29 mouse cellular contexts compared by ENCODE assay signal in the genomic region with DNA sequence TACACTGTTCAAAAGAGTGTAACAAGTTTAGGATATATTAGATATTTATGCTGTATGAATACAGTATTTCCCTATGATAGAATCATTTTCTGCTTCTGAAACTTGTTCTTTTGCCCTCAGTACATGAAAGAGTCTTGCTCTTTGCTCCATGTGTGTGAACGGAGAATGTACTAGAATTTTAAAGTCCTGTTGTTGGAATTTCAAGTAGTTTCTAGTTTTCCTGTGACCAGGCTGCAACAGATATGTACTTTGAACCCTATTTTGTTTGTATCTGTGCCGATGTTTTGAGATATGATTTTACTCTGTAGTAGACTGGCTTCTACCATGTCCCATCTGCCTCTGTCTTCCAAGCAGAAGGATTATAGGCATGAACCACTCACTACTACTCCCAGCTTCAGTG. TPM values are rescaled to one million over a fixed set of nuclear protein-coding genes. Genes with fewer than 3 reads are reported as not detected.
DNase-seq lines count a peak whose midpoint lies in the region; ATAC-seq and TF ChIP-seq lines count a peak whose summit lies in the region.
"Had no signal": no experiment of that assay in that cellular context is flagged by ENCODE, and none has a peak within 500 bp of the region (broad histone marks: within the 10 kb centered on the region; RNA-seq: fewer than 3 reads in every experiment).

No protein-coding gene starts in this region.

- TF ChIP-seq EP300 in lung, postnatal 0 days (IDR thresholded peaks at IDR 0.05): no peak

- H3K9me3 ChIP-seq in intestine, postnatal 0 days (ENCODE audit: control insufficient read depth): no peaks in the 10 kb centered on the region
- H3K9me3 ChIP-seq in intestine, embryonic 15.5 days: no peaks in the 10 kb centered on the region
- H3K9me3 ChIP-seq in lung, postnatal 0 days (ENCODE audit: low read length): no peaks in the 10 kb centered on the region
- H3K9me3 ChIP-seq: embryonic facial prominence, embryonic 12.5 days; embryonic facial prominence, embryonic 15.5 days; G1E; heart, embryonic 10.5 days; heart, embryonic 13.5 days; hindbrain, embryonic 12.5 days; hindbrain, embryonic 15.5 days had no signal

- WGBS in intestine, postnatal 0 days: 34% methylated on average over 2 of the region's 2 CpGs
- WGBS in intestine, embryonic 15.5 days: 59% methylated on average over 2 of the region's 2 CpGs
- 59% methylated on average over 2 of the region's 2 CpGs for WGBS in lung, postnatal 0 days
- 77% methylated on average over 2 of the region's 2 CpGs for WGBS in macrophage (ENCODE audit: missing documents)

- 0 out of 2 replicates have a peak, but pooled peaks cover 5% of the 10 kb centered on the region for H3K4me1 ChIP-seq in intestine, postnatal 0 days (replicated peaks; ENCODE audit: control insufficient read depth, insufficient read depth, low read length)
- H3K4me1 ChIP-seq in intestine, embryonic 15.5 days (replicated peaks): peaks cover 30% of the 10 kb centered on the region
- H3K4me1 ChIP-seq in lung, postnatal 0 days (ENCODE audit: insufficient read depth, low read depth, low read length): peaks cover 12% of the 10 kb centered on the region; the same call in 1 of the 2 replicates

- no peaks in the 10 kb centered on the region for H3K27me3 ChIP-seq in intestine, postnatal 0 days (replicated peaks; ENCODE audit: control insufficient read depth, insufficient read depth, low read length)
- no peaks in the 10 kb centered on the region for H3K27me3 ChIP-seq in intestine, embryonic 15.5 days (replicated peaks)
- no peaks in the 10 kb centered on the region for H3K27me3 ChIP-seq in lung, postnatal 0 days (replicated peaks; ENCODE audit: insufficient read depth, low read length)
- H3K27me3 ChIP-seq: CH12.LX; embryonic facial prominence, embryonic 12.5 days; embryonic facial prominence, embryonic 15.5 days; heart, embryonic 13.5 days; hindbrain, embryonic 12.5 days; hindbrain, embryonic 15.5 days; Patski had no signal

- no peak for ATAC-seq in intestine, postnatal 0 days
- ATAC-seq in intestine, embryonic 15.5 days: no peak
- no peak for ATAC-seq in lung, postnatal 0 days
- ATAC-seq: forebrain, embryonic 14.5 days; forebrain, postnatal 0 days; Patski had no signal

- TF ChIP-seq CTCF in intestine, postnatal 0 days (IDR thresholded peaks at IDR 0.05; ENCODE audit: low read depth): no peak
- no peak for TF ChIP-seq CTCF in layer of hippocampus, adult 2 months (conservative IDR thresholded peaks at IDR 0.05)
- TF ChIP-seq CTCF in lung, postnatal 0 days (IDR thresholded peaks at IDR 0.05): no peak

- H3K36me3 ChIP-seq in intestine, postnatal 0 days (ENCODE audit: control insufficient read depth, insufficient read depth): no peaks in the 10 kb centered on the region
- H3K36me3 ChIP-seq in intestine, embryonic 15.5 days: no peaks in the 10 kb centered on the region
- H3K36me3 ChIP-seq in lung, postnatal 0 days (ENCODE audit: insufficient read depth, low read length): no peaks in the 10 kb centered on the region
- H3K36me3 ChIP-seq in macrophage (ENCODE audit: inconsistent target): no peaks in the 10 kb centered on the region
- H3K36me3 ChIP-seq: embryonic facial prominence, embryonic 12.5 days; embryonic facial prominence, embryonic 15.5 days; hindbrain, embryonic 12.5 days; hindbrain, embryonic 15.5 days had no signal

- no peak overlapping the region for H3K4me2 ChIP-seq in intestine, postnatal 0 days (replicated peaks; ENCODE audit: low read depth)
- H3K4me2 ChIP-seq in intestine, embryonic 15.5 days (replicated peaks): no peak overlapping the region
- H3K4me2 ChIP-seq in lung, postnatal 0 days (replicated peaks; ENCODE audit: low read depth, low read length): no peak overlapping the region
- H3K4me2 ChIP-seq: embryonic facial prominence, embryonic 12.5 days; embryonic facial prominence, embryonic 15.5 days; heart, embryonic 13.5 days; hindbrain, embryonic 12.5 days; hindbrain, embryonic 15.5 days had no signal

- 0 out of 2 replicates have a peak overlapping the region, but pooled peaks have one; percentile 10 for H3K27ac ChIP-seq in intestine, postnatal 0 days (ENCODE audit: low read depth, low read length)
- no peak overlapping the region for H3K27ac ChIP-seq in intestine, embryonic 15.5 days
- H3K27ac ChIP-seq in layer of hippocampus, adult 2 months: peak overlapping the region; percentile 28; the same call in 1 of the 2 replicates
- no peak overlapping the region for H3K27ac ChIP-seq in lung, postnatal 0 days (ENCODE audit: low read length)
- H3K27ac ChIP-seq in macrophage: peak overlapping the region; percentile 85; the same call in 1 of the 2 replicates
- H3K27ac ChIP-seq: embryonic facial prominence, embryonic 12.5 days; heart, adult 2 months; heart, embryonic 10.5 days; heart, embryonic 13.5 days; hindbrain, embryonic 12.5 days; hindbrain, embryonic 15.5 days had no signal

- H3K79me2 ChIP-seq in macrophage (ENCODE audit: inconsistent target): peaks cover 98% of the 10 kb centered on the region

- no peak overlapping the region for H3K4me3 ChIP-seq in intestine, postnatal 0 days (ENCODE audit: low read depth, low read length)
- H3K4me3 ChIP-seq in intestine, embryonic 15.5 days (replicated peaks): no peak overlapping the region
- H3K4me3 ChIP-seq in layer of hippocampus, adult 2 months: no peak overlapping the region
- H3K4me3 ChIP-seq in lung, postnatal 0 days (ENCODE audit: low read depth, low read length): no peak overlapping the region
- H3K4me3 ChIP-seq in macrophage (ENCODE audit: inconsistent target): no peak overlapping the region
- H3K4me3 ChIP-seq: embryonic facial prominence, embryonic 12.5 days; embryonic facial prominence, embryonic 15.5 days; heart, adult 2 months; heart, embryonic 10.5 days; heart, embryonic 13.5 days; hindbrain, embryonic 12.5 days; hindbrain, embryonic 15.5 days had no signal

- DNase-seq in layer of hippocampus, adult 2 months (ENCODE audit: low spot score in 2 of 2): no peak
- no peak for DNase-seq in layer of hippocampus, adult 18-20 months (ENCODE audit: low spot score in 2 of 2)
- peak; percentile 10 for DNase-seq in lung, postnatal 0 days (ENCODE audit: low spot score)
- DNase-seq in lung, postnatal 4 days: no peak
- DNase-seq: adrenal gland, postnatal 10 days; adrenal gland, postnatal 36 days; B cell, adult 2 months; cerebellum, adult 11 months; cerebellum, adult 2 months; cerebellum, adult 9-11 months; cerebellum, postnatal 25 days; forebrain, postnatal 0 days; gastrocnemius, postnatal 36 days; heart, adult 2 months; heart, postnatal 14 days had no signal

- H3K9ac ChIP-seq in intestine, postnatal 0 days (ENCODE audit: low read depth, low read length): no peak overlapping the region
- H3K9ac ChIP-seq in intestine, embryonic 15.5 days: no peak overlapping the region
- no peak overlapping the region for H3K9ac ChIP-seq in lung, postnatal 0 days (replicated peaks; ENCODE audit: low read depth)
- H3K9ac ChIP-seq: embryonic facial prominence, embryonic 12.5 days; embryonic facial prominence, embryonic 15.5 days; forebrain, postnatal 0 days; heart, embryonic 13.5 days; hindbrain, embryonic 12.5 days; hindbrain, embryonic 15.5 days had no signal

RNA-seq across cellular contexts. Expression of gene Mapk14, which starts 16.7 kb away (rescaled TPM):
- polyA plus RNA-seq in intestine, postnatal 0 days (2015; fragmentation: Nextera tagmentation; extraction: Ambion mirVana): 23.6 and 24.6 TPM in 2 replicates
- 42.4 and 45.5 TPM in 2 replicates for polyA plus RNA-seq in intestine, embryonic 15.5 days (2015; fragmentation: Nextera tagmentation; extraction: Ambion mirVana)
- total RNA-seq in layer of hippocampus, adult 2 months (2021): 10 to 100 TPM; 70.6 to 82.7 TPM
- 10 to 100 TPM; 75.0 to 80.5 TPM for total RNA-seq in layer of hippocampus, adult 18-20 months (2021)
- polyA plus RNA-seq in lung, postnatal 0 days (2015; fragmentation: Nextera tagmentation; extraction: Ambion mirVana): 31.9 and 34.0 TPM in 2 replicates
- 100 to 1,000 TPM in 24 of 26 experiments, 10 to 100 TPM in 2; 72.8 to 323 (median 169) TPM for total RNA-seq in macrophage (2018; cell fraction: chromatin; rRNA removed)
- total RNA-seq in macrophage (2018; cell fraction: cytosol; rRNA removed): 100 to 1,000 TPM in 8 of 26 experiments, 10 to 100 TPM in 18; 72.7 to 112 (median 94.7) TPM
- total RNA-seq in macrophage (2018; cell fraction: nucleus; rRNA removed): 100 to 1,000 TPM in 21 of 26 experiments, 10 to 100 TPM in 5; 70.1 to 212 (median 141) TPM
- 62.0 to 93.5 TPM (median 63.5 TPM) in 3 replicates for polyA plus RNA-seq in macrophage (2018)

RNA-seq across cellular contexts. Expression of gene Slc26a8, which starts 17.8 kb away (rescaled TPM):
- polyA plus RNA-seq in intestine, postnatal 0 days (2015; fragmentation: Nextera tagmentation; extraction: Ambion mirVana): 0.17 and 0.40 TPM in 2 replicates
- 0.11 and 0.20 TPM in 2 replicates for polyA plus RNA-seq in intestine, embryonic 15.5 days (2015; fragmentation: Nextera tagmentation; extraction: Ambion mirVana)
- 1 to 10 TPM; 6.3 to 6.9 TPM for total RNA-seq in layer of hippocampus, adult 2 months (2021)
- 1 to 10 TPM; 5.4 to 6.4 TPM for total RNA-seq in layer of hippocampus, adult 18-20 months (2021)
- polyA plus RNA-seq in lung, postnatal 0 days (2015; fragmentation: Nextera tagmentation; extraction: Ambion mirVana): 0.60 and 0.68 TPM in 2 replicates
- 1 to 10 TPM in 10 of 26 experiments, under 1 TPM in 9, not detected in 7; 0.27 to 2.9 (median 1.0) TPM for total RNA-seq in macrophage (2018; cell fraction: chromatin; rRNA removed)
- under 1 TPM in 2 of 26 experiments, not detected in 24; 0.13 to 0.29 TPM for total RNA-seq in macrophage (2018; cell fraction: cytosol; rRNA removed)
- total RNA-seq in macrophage (2018; cell fraction: nucleus; rRNA removed): under 1 TPM in 10 of 26 experiments, not detected in 16; 0.17 to 0.91 (median 0.68) TPM
- polyA plus RNA-seq in macrophage (2018): not detected in 3 replicates
- total RNA-seq: CH12.LX; hematopoietic stem cell, adult 5-6 weeks had no signal

RNA-seq across cellular contexts. Expression of gene AC170998.1, which starts 18.1 kb away (rescaled TPM):
- polyA plus RNA-seq in intestine, postnatal 0 days (2015; fragmentation: Nextera tagmentation; extraction: Ambion mirVana): 1.2 and 1.5 TPM in 2 replicates
- 2.1 and 2.4 TPM in 2 replicates for polyA plus RNA-seq in intestine, embryonic 15.5 days (2015; fragmentation: Nextera tagmentation; extraction: Ambion mirVana)
- 1 to 10 TPM; 2.7 to 5.5 TPM for total RNA-seq in layer of hippocampus, adult 2 months (2021)
- total RNA-seq in layer of hippocampus, adult 18-20 months (2021): 1 to 10 TPM; 2.1 to 3.1 TPM
- polyA plus RNA-seq in lung, postnatal 0 days (2015; fragmentation: Nextera tagmentation; extraction: Ambion mirVana): 2.0 and 2.4 TPM in 2 replicates
- total RNA-seq in macrophage (2018; cell fraction: chromatin; rRNA removed): 10 to 100 TPM in 25 of 26 experiments, 1 to 10 TPM in 1; 9.8 to 54.7 (median 22.9) TPM
- 1 to 10 TPM in 6 of 26 experiments, under 1 TPM in 6, not detected in 14; 0.14 to 2.6 (median 1.0) TPM for total RNA-seq in macrophage (2018; cell fraction: cytosol; rRNA removed)
- total RNA-seq in macrophage (2018; cell fraction: nucleus; rRNA removed): 10 to 100 TPM in 18 of 26 experiments, 1 to 10 TPM in 8; 3.2 to 41.5 (median 15.6) TPM
- 0.93 to 1.7 TPM (median 0.96 TPM) in 3 replicates for polyA plus RNA-seq in macrophage (2018)
- polyA plus RNA-seq: G1E had no signal

Comparison
In these comparisons a context has a peak if more than half of its experiments do, and no peak if none do; other contexts are left out.
1. H3K27ac ChIP-seq: peak in intestine, postnatal 0 days (single experiment), layer of hippocampus, adult 2 months (single experiment) and macrophage (single experiment); none in intestine, embryonic 15.5 days (single experiment) and lung, postnatal 0 days (single experiment).